Mouse (Mus musculus) G1E-ER4 (cell line): ENCODE results near the gene BC107364. TPM values are rescaled to one million over a fixed set of nuclear protein-coding genes. Genes with fewer than 3 reads are reported as not detected.

Experiments used
- GATA1 ChIP-seq: IDR thresholded peaks from one replicate; pipeline ENCODE4 v1.8.0; 2012; ENCODE audit warnings: low read length, inconsistent platforms
- polyA plus RNA-seq: library from polyadenylated mRNA; stranded (reverse); fragments of >175 nt; gene quantifications from 2 replicates; pipeline ENCODE4 v1.2.3, GENCODE M21; 2012

The BC107364 gene
- polyA plus RNA-seq, 1 experiment: not detected

GRCm38 (mm10) chr3:96482451-96482850 lies 30.3 kb upstream of the BC107364 start:
- no peak for TF ChIP-seq GATA1

GRCm38 (mm10) chr3:96481856-96482255 lies 29.8 kb upstream of the BC107364 start:
- TF ChIP-seq GATA1: no peak

GRCm38 (mm10) chr3:96480684-96481270 lies 28.7 kb upstream of the BC107364 start:
- TF ChIP-seq GATA1: no peak

- no peak for TF ChIP-seq GATA1
These were observed 27.1 kb upstream of the BC107364 start for GRCm38 (mm10) chr3:96479249-96479648.

- no peak for TF ChIP-seq GATA1
These were observed 25.5 kb upstream of the BC107364 start for GRCm38 (mm10) chr3:96477558-96477957.

DNA sequence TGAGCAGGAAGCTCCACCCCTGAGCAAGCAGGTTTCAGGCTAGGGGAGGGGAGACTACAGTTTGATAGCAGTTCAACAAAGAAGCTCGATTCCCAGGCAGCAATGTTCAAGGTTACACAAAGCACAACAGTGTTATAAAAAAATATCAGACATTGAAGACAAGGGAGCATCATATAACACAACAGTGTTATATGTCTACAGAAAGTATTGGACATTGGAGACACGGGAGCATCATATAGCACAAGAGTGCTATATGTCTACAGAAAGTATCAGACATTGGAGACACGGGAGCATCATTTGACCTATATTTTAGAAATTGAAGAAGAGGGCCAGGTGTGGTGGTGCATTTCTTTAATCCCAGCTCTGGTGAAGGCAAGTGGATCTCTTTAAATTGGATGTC lies 25.0 kb upstream of the BC107364 start:
- no peak for TF ChIP-seq GATA1

GRCm38 (mm10) chr3:96474909-96475655 lies 23.0 kb upstream of the BC107364 start:
- TF ChIP-seq GATA1: no peak

DNA sequence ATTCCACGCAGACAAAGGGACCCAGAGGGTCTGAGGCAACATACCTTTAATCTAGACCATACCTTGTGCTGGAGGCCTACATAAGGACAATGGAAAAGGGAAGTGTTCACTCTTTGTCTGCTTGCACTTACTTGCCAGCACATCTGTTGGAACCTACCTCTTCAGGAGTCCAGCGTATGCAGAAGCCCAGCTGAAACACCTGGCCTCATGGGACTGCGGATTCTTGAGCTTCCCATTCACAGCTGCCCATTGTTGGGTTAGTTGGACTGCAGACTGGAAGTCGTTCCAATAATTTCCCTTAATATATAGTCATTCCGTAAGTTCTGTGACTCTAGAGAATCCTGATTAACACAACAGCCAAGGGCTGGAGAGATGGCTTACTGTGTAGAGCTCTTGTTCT lies 20.0 kb upstream of the BC107364 start:
- no peak for TF ChIP-seq GATA1

DNA sequence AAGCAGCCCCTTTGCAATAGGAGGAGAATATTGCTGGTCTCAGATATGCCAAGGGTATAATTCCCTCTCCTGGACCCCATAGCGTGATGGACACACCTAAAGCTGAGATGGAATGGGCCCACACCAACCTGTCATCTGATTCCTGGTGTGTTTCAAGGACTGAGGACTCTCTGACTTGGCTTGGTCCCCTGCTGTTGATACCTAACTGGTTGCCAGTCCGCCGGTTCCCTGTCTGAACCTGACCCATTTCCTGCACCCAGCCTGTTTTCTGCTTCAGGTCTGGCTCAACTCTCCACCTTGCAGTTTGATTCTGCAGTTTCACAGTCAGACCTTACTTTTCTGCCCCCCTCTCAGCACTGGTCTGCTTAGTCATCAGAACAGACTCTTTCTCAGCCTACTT lies 17.5 kb upstream of the BC107364 start:
- no peak for TF ChIP-seq GATA1

DNA sequence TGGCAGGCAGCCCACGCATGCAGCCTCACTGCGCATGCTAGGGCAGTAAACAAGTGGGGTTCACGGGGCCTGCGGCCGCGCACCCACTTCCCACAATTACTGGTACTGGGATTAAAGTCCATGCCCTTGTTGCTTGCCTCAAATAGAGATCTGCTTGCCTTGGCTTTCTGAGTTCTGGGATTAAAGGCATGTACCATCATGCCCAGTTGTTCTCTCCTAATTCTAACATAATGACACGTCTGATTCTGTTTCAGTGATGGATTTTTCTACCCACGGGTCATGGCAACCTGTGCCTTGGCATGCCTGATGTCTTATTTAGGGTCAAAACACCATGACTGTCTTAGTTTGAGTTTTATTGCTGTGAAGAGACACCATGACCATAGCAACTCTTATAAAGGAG lies 15.5 kb upstream of the BC107364 start:
- no peak for TF ChIP-seq GATA1

DNA sequence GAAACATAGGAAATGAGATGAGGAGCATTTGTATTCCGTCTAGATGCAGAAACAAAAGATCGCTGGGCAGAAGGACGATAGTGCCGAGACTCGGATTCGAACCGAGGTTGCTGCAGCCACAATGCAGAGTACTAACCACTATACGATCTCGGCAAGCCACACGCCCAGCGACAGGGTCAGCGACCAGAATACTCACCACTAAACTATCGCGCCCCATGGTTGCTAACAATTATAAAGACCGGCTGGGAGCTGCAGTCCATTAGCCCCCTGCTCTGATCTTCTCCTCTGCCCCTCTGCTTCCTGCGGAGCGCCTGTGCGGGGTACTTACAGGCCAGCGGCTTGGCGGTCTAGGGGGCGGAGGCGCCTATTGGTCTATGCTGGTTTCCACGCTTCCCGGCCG lies 11.8 kb upstream of the BC107364 start:
- no peak for TF ChIP-seq GATA1

GRCm38 (mm10) chr3:96445436-96445835 lies 6.7 kb downstream of the BC107364 start:
- no peak for TF ChIP-seq GATA1

- no peak for TF ChIP-seq GATA1
These were observed 11.5 kb downstream of the BC107364 start for GRCm38 (mm10) chr3:96440578-96440977.

DNA sequence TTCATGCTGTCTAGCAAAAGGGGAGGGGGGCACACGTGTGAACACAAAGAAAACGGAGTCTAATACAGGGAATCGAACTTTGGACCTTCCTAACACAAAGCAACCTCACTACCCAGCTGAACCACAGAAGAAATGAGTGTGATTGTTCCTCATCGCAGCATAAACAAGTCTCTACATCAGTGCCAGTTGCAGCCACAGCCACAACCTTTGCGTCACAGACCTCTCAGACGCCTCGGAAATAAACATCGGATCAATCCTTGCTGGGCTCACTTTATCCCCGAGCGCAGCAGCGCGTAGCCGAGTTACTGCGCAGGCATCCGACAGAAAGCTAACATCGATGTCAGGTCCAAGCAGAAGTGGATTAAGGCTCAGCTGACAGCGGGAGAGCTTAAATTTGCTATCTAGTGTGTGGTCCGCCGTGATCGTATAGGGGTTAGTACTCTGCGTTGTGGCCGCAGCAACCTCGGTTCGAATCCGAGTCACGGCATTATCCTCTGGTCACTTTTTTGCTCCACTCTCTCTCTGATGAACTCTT lies 16.5 kb downstream of the BC107364 start:
- TF ChIP-seq GATA1: no peak

GRCm38 (mm10) chr3:96432207-96432606 lies 19.9 kb downstream of the BC107364 start:
- no peak for TF ChIP-seq GATA1

DNA sequence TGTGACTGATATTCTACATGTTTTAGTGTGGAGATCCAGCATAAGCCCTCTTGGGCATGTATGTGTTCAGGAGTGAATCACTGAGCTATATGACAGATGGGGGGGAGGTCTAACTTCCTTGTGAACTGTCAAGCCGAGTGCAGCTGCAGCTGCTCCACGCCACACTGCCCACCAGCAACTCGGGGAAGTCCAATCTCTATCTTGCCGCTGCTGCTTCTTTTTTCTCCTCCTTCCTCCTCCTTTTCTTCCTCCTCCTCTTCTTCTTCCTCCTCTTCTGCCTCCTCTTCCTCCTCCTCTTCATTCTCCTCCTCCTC lies 22.3 kb downstream of the BC107364 start:
- TF ChIP-seq GATA1: no peak
